Mouse (Mus musculus): ENCODE data around the gene Dhx58. TPM values are rescaled to one million over a fixed set of nuclear protein-coding genes. Genes with fewer than 3 reads are reported as not detected.

The Dhx58 gene
- polyA plus RNA-seq, 1 experiment from 2014 or later = 5.2 TPM

GRCm38 (mm10) chr11:100713174-100713573 is 9.1 kb upstream of the Dhx58 start:
- Histone ChIP-seq H3K27me3 (no peaks in the 10 kb centered on the region), H3K4me3 (peak overlapping the region; percentile 34; the same call in 1 of the 2 replicates), H3K27ac (peak overlapping the region; percentile 80), H3K4me1 (peaks cover 32% of the 10 kb centered on the region), H3K9me3 (no peaks in the 10 kb centered on the region), H3K4me2 (peak overlapping the region; percentile 64), H3K36me3 (peaks cover 59% of the 10 kb centered on the region), H3K9ac (peak overlapping the region; percentile 70)
- 47% methylated on average over 4 of the region's 4 CpGs for WGBS
- ATAC-seq (ENCODE audit: insufficient number of reproducible peaks, insufficient read depth, low FRiP score, low TSS enrichment, low read depth) = no peak

- H3K9me3 ChIP-seq = no peaks in the 10 kb centered on the region
- H3K4me3 ChIP-seq = peak within 1 kb of the TSS; percentile 97
- H3K4me2 ChIP-seq = peak within 1 kb of the TSS; percentile 69
- H3K27ac ChIP-seq = peak within 1 kb of the TSS; percentile 85
- peak; percentile 77 for ATAC-seq (ENCODE audit: insufficient number of reproducible peaks, insufficient read depth, low FRiP score, low TSS enrichment, low read depth)
- peaks cover 59% of the 10 kb centered on the region for H3K36me3 ChIP-seq
- peaks cover 32% of the 10 kb centered on the region for H3K4me1 ChIP-seq
- 3% methylated on average over 48 of the region's 48 CpGs for WGBS
- peak within 1 kb of the TSS; percentile 96 for H3K9ac ChIP-seq
- H3K27me3 ChIP-seq = no peaks in the 10 kb centered on the region
These were observed 7.9 kb upstream of the Dhx58 start, which contains the start of gene Kat2a for GRCm38 (mm10) chr11:100711783-100712615. TSS of gene Kat2a (minus strand) at chr11:100712465.

GRCm38 (mm10) chr11:100710977-100711376 is 6.9 kb upstream of the Dhx58 start:
- Histone ChIP-seq H3K27me3 (no peaks in the 10 kb centered on the region), H3K9me3 (no peaks in the 10 kb centered on the region), H3K4me1 (peaks cover 32% of the 10 kb centered on the region), H3K4me3 (no peak overlapping the region), H3K4me2 (peak overlapping the region; percentile 69), H3K9ac (peak overlapping the region; percentile 96; the same call in 1 of the 2 replicates), H3K36me3 (peaks cover 59% of the 10 kb centered on the region), H3K27ac (no peak overlapping the region)
- 86% methylated on average over 4 of the region's 4 CpGs for WGBS
- no peak for ATAC-seq (ENCODE audit: insufficient number of reproducible peaks, insufficient read depth, low FRiP score, low TSS enrichment, low read depth)

GRCm38 (mm10) chr11:100710528-100710927 is 6.5 kb upstream of the Dhx58 start:
- no peak overlapping the region for H3K4me3 ChIP-seq
- H3K27ac ChIP-seq = no peak overlapping the region
- H3K36me3 ChIP-seq = peaks cover 59% of the 10 kb centered on the region
- H3K9ac ChIP-seq = no peak overlapping the region; the same call in 1 of the 2 replicates
- no peaks in the 10 kb centered on the region for H3K9me3 ChIP-seq
- peaks cover 32% of the 10 kb centered on the region for H3K4me1 ChIP-seq
- WGBS = 91% methylated on average over 15 of the region's 15 CpGs
- no peaks in the 10 kb centered on the region for H3K27me3 ChIP-seq
- H3K4me2 ChIP-seq = no peak overlapping the region
- ATAC-seq (ENCODE audit: insufficient number of reproducible peaks, insufficient read depth, low FRiP score, low TSS enrichment, low read depth) = no peak

GRCm38 (mm10) chr11:100709201-100709810 is 5.2 kb upstream of the Dhx58 start:
- no peak overlapping the region for H3K4me2 ChIP-seq
- WGBS = 90% methylated on average over 9 of the region's 9 CpGs
- H3K4me1 ChIP-seq = peaks cover 31% of the 10 kb centered on the region
- H3K36me3 ChIP-seq = peaks cover 61% of the 10 kb centered on the region
- no peaks in the 10 kb centered on the region for H3K9me3 ChIP-seq
- H3K27me3 ChIP-seq = no peaks in the 10 kb centered on the region
- no peak for ATAC-seq (ENCODE audit: insufficient number of reproducible peaks, insufficient read depth, low FRiP score, low TSS enrichment, low read depth)
- no peak overlapping the region for H3K4me3 ChIP-seq
- no peak overlapping the region for H3K27ac ChIP-seq
- no peak overlapping the region for H3K9ac ChIP-seq

- no peak for ATAC-seq (ENCODE audit: insufficient number of reproducible peaks, insufficient read depth, low FRiP score, low TSS enrichment, low read depth)
- H3K4me3 ChIP-seq = no peak overlapping the region
- H3K4me1 ChIP-seq = peaks cover 23% of the 10 kb centered on the region
- peaks cover 56% of the 10 kb centered on the region for H3K36me3 ChIP-seq
- H3K27ac ChIP-seq = no peak overlapping the region
- H3K9ac ChIP-seq = no peak overlapping the region
- H3K4me2 ChIP-seq = no peak overlapping the region
- H3K9me3 ChIP-seq = no peaks in the 10 kb centered on the region
- H3K27me3 ChIP-seq = 0 out of 2 replicates have a peak, but pooled peaks cover 4% of the 10 kb centered on the region
- WGBS = 92% methylated on average over 23 of the region's 23 CpGs
These were observed 1.1 kb upstream of the Dhx58 start for GRCm38 (mm10) chr11:100705095-100705747.

- H3K36me3 ChIP-seq = peaks cover 37% of the 10 kb centered on the region
- no peak for ATAC-seq (ENCODE audit: insufficient number of reproducible peaks, insufficient read depth, low FRiP score, low TSS enrichment, low read depth)
- no peak overlapping the region for H3K4me2 ChIP-seq
- H3K9ac ChIP-seq = no peak overlapping the region
- H3K9me3 ChIP-seq = no peaks in the 10 kb centered on the region
- H3K27ac ChIP-seq = no peak overlapping the region
- H3K4me3 ChIP-seq = no peak overlapping the region
- H3K27me3 ChIP-seq = 0 out of 2 replicates have a peak, but pooled peaks cover 4% of the 10 kb centered on the region
- peaks cover 23% of the 10 kb centered on the region for H3K4me1 ChIP-seq
- 73% methylated on average over 11 of the region's 11 CpGs for WGBS
These were observed 705 bp downstream of the Dhx58 start for GRCm38 (mm10) chr11:100703366-100703765.

GRCm38 (mm10) chr11:100702906-100703305 is 1.2 kb downstream of the Dhx58 start:
- Histone ChIP-seq H3K9me3 (no peaks in the 10 kb centered on the region), H3K4me1 (peaks cover 23% of the 10 kb centered on the region), H3K27ac (no peak overlapping the region), H3K4me2 (peak overlapping the region; percentile 48), H3K27me3 (0 out of 2 replicates have a peak, but pooled peaks cover 4% of the 10 kb centered on the region), H3K9ac (no peak overlapping the region), H3K36me3 (peaks cover 33% of the 10 kb centered on the region), H3K4me3 (0 out of 2 replicates have a peak overlapping the region, but pooled peaks have one; percentile 12)
- 56% methylated on average over 7 of the region's 7 CpGs for WGBS
- ATAC-seq (ENCODE audit: insufficient number of reproducible peaks, insufficient read depth, low FRiP score, low TSS enrichment, low read depth) = no peak

- no peak for ATAC-seq (ENCODE audit: insufficient number of reproducible peaks, insufficient read depth, low FRiP score, low TSS enrichment, low read depth)
- no peak overlapping the region for H3K9ac ChIP-seq
- H3K27ac ChIP-seq = no peak overlapping the region
- H3K4me1 ChIP-seq = peaks cover 23% of the 10 kb centered on the region
- H3K4me2 ChIP-seq = peak overlapping the region; percentile 48
- H3K27me3 ChIP-seq = 0 out of 2 replicates have a peak, but pooled peaks cover 4% of the 10 kb centered on the region
- no peaks in the 10 kb centered on the region for H3K9me3 ChIP-seq
- 0 out of 2 replicates have a peak overlapping the region, but pooled peaks have one; percentile 12 for H3K4me3 ChIP-seq
- H3K36me3 ChIP-seq = peaks cover 26% of the 10 kb centered on the region
- WGBS = 32% methylated on average over 19 of the region's 19 CpGs
These were observed 1.8 kb downstream of the Dhx58 start for GRCm38 (mm10) chr11:100702081-100702851.

- ATAC-seq (ENCODE audit: insufficient number of reproducible peaks, insufficient read depth, low FRiP score, low TSS enrichment, low read depth) = no peak
- 2% methylated on average over 14 of the region's 14 CpGs for WGBS
- H3K9me3 ChIP-seq = no peaks in the 10 kb centered on the region
These were observed 2.8 kb downstream of the Dhx58 start for GRCm38 (mm10) chr11:100701301-100701700.

More at GRCm38 (mm10) chr11:100701301-100701700, 2.8 kb downstream of the Dhx58 start:
- Histone ChIP-seq H3K4me1 (peaks cover 23% of the 10 kb centered on the region), H3K27me3 (0 out of 2 replicates have a peak, but pooled peaks cover 4% of the 10 kb centered on the region), H3K27ac (no peak overlapping the region), H3K4me3 (peak overlapping the region; percentile 41), H3K36me3 (peaks cover 17% of the 10 kb centered on the region), H3K4me2 (peak overlapping the region; percentile 59), H3K9ac (peak overlapping the region; percentile 47; the same call in 1 of the 2 replicates)
